Mouse (Mus musculus) frontal cortex, postnatal 25 days (tissue): ENCODE data around the gene Kcnj4.
"Not testable (repeated sequence)": the region's sequence is repeated elsewhere in the genome, so short reads cannot be mapped to it uniquely, and the experiment has no call there.

Experiments
- DNase-seq, 2 experiments: peaks; one replicate each; pipeline ENCODE4 v3.0.0; 2022; ENCODE audit warnings: low spot score in 2 of 2

Gene Kcnj4

GRCm38 (mm10) chr15:79511553-79512320 lies 6.7 kb upstream of the Kcnj4 start:
- peak; percentile 68 to 84 for DNase-seq

GRCm38 (mm10) chr15:79510425-79510824 lies 5.4 kb upstream of the Kcnj4 start:
- DNase-seq = no peak

- DNase-seq = peak in 1 of 2 experiments; percentile 49
These were observed 5.0 kb upstream of the Kcnj4 start for GRCm38 (mm10) chr15:79509998-79510397.

- no peak for DNase-seq
These were observed 2.2 kb upstream of the Kcnj4 start for GRCm38 (mm10) chr15:79507055-79507828.

GRCm38 (mm10) chr15:79506460-79506859 lies 1.4 kb upstream of the Kcnj4 start:
- no peak for DNase-seq

- DNase-seq = peak; percentile 68 to 74
These were observed 709 bp upstream of the Kcnj4 start for GRCm38 (mm10) chr15:79505616-79506283.

GRCm38 (mm10) chr15:79503438-79503837 lies 1.6 kb downstream of the Kcnj4 start:
- no peak for DNase-seq

- DNase-seq = no peak
These were observed 2.1 kb downstream of the Kcnj4 start for GRCm38 (mm10) chr15:79502891-79503341.

GRCm38 (mm10) chr15:79500110-79500509 lies 4.9 kb downstream of the Kcnj4 start:
- DNase-seq = no peak

GRCm38 (mm10) chr15:79493527-79493926 lies 11.5 kb downstream of the Kcnj4 start:
- DNase-seq = no peak

GRCm38 (mm10) chr15:79489463-79489862 lies 15.6 kb downstream of the Kcnj4 start:
- DNase-seq = no peak

GRCm38 (mm10) chr15:79481181-79481688 lies 23.8 kb downstream of the Kcnj4 start:
- DNase-seq = no peak

- DNase-seq = no peak
These were observed 27.8 kb downstream of the Kcnj4 start for GRCm38 (mm10) chr15:79477227-79477626.

- DNase-seq = no peak
These were observed 31.2 kb downstream of the Kcnj4 start for GRCm38 (mm10) chr15:79473638-79474355.

- no peak for DNase-seq
These were observed 32.0 kb downstream of the Kcnj4 start for GRCm38 (mm10) chr15:79473042-79473441.

GRCm38 (mm10) chr15:79471095-79471494 lies 33.9 kb downstream of the Kcnj4 start:
- DNase-seq = no peak

- DNase-seq = no peak
These were observed 34.5 kb downstream of the Kcnj4 start for GRCm38 (mm10) chr15:79470583-79470982.

- no peak for DNase-seq
These were observed 35.5 kb downstream of the Kcnj4 start for GRCm38 (mm10) chr15:79469577-79469976.

- peak; percentile 87 to 88 for DNase-seq
These were observed 38.3 kb downstream of the Kcnj4 start for GRCm38 (mm10) chr15:79466601-79467286.

GRCm38 (mm10) chr15:79456546-79456945 lies 48.5 kb downstream of the Kcnj4 start:
- DNase-seq = no peak

GRCm38 (mm10) chr15:79456104-79456503 lies 48.9 kb downstream of the Kcnj4 start:
- DNase-seq = not testable (repeated sequence)
